Mouse (Mus musculus): ENCODE data around the gene Cacna1f. TPM values are rescaled to one million over a fixed set of nuclear protein-coding genes. Genes with fewer than 3 reads are reported as not detected.

Cacna1f gene
- polyA plus RNA-seq, 1 experiment = 0.32 TPM

DNA sequence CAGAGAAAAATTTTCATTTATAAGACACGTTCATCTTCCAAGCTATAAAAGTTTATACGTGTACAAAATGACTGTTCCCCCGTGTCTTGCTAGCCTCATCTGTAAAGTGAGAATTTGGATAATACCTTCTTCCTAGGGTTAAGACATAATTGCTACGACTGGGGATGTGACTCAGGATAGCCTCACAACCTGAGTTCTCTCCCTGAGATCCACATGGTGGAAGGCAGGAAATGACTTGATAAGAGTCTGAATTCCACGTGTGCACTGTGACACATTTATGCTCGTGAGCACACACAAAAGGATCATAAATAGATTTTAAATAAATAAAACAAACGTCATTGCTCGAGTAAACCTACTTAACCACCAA, 1.3 kb upstream of the Cacna1f start:
- Histone ChIP-seq H3K4me1 (ENCODE audit: control insufficient read depth, insufficient read depth, low read length) (no peaks in the 10 kb centered on the region; the same call in 1 of the 2 replicates), H3K27ac (ENCODE audit: control insufficient read depth, insufficient read depth, low read depth, low read length, poor library complexity) (no peak overlapping the region), H3K4me3 (replicated peaks; ENCODE audit: control insufficient read depth, low read depth, low read length) (no peak overlapping the region)
- 14% methylated on average over 8 of the region's 8 CpGs for WGBS
- TF ChIP-seq POLR2A (IDR thresholded peaks at IDR 0.05; ENCODE audit: borderline replicate concordance, control insufficient read depth, low read depth, low read length) = no peak
- TF ChIP-seq CTCF (IDR thresholded peaks at IDR 0.05; ENCODE audit: control insufficient read depth, insufficient read depth, low read length) = no peak

- TF ChIP-seq CTCF (IDR thresholded peaks at IDR 0.05; ENCODE audit: control insufficient read depth, insufficient read depth, low read length) = no peak
- no peak for TF ChIP-seq POLR2A (IDR thresholded peaks at IDR 0.05; ENCODE audit: borderline replicate concordance, control insufficient read depth, low read depth, low read length)
- H3K27ac ChIP-seq (ENCODE audit: control insufficient read depth, insufficient read depth, low read depth, low read length, poor library complexity) = no peak overlapping the region
- no peaks in the 10 kb centered on the region for H3K4me1 ChIP-seq (ENCODE audit: control insufficient read depth, insufficient read depth, low read length)
- 25% methylated on average over 21 of the region's 21 CpGs for WGBS
- no peak overlapping the region for H3K4me3 ChIP-seq (replicated peaks; ENCODE audit: control insufficient read depth, low read depth, low read length)
These were observed 3.2 kb downstream of the Cacna1f start for GRCm38 (mm10) chrX:7610035-7610434.

- WGBS = 13% methylated on average over 26 of the region's 26 CpGs
These were observed 3.8 kb downstream of the Cacna1f start for GRCm38 (mm10) chrX:7610536-7611258.

GRCm38 (mm10) chrX:7617889-7618551, 11.1 kb downstream of the Cacna1f start:
- TF ChIP-seq POLR2A (IDR thresholded peaks at IDR 0.05; ENCODE audit: borderline replicate concordance, control insufficient read depth, low read depth, low read length) (no peak), CTCF (IDR thresholded peaks at IDR 0.05; ENCODE audit: control insufficient read depth, insufficient read depth, low read length) (no peak)
- H3K27ac ChIP-seq (ENCODE audit: control insufficient read depth, insufficient read depth, low read depth, low read length, poor library complexity) = no peak overlapping the region
- H3K4me3 ChIP-seq (replicated peaks; ENCODE audit: control insufficient read depth, low read depth, low read length) = no peak overlapping the region
- WGBS = 53% methylated on average over 12 of the region's 12 CpGs
- no peaks in the 10 kb centered on the region for H3K4me1 ChIP-seq (ENCODE audit: control insufficient read depth, insufficient read depth, low read length)

More at GRCm38 (mm10) chrX:7610536-7611258, 3.8 kb downstream of the Cacna1f start:
- no peaks in the 10 kb centered on the region for H3K4me1 ChIP-seq (ENCODE audit: control insufficient read depth, insufficient read depth, low read length)
- no peak for TF ChIP-seq CTCF (IDR thresholded peaks at IDR 0.05; ENCODE audit: control insufficient read depth, insufficient read depth, low read length)
- H3K4me3 ChIP-seq (replicated peaks; ENCODE audit: control insufficient read depth, low read depth, low read length) = no peak overlapping the region
- H3K27ac ChIP-seq (ENCODE audit: control insufficient read depth, insufficient read depth, low read depth, low read length, poor library complexity) = no peak overlapping the region

- H3K4me1 ChIP-seq (ENCODE audit: control insufficient read depth, insufficient read depth, low read length) = no peaks in the 10 kb centered on the region
- no peak overlapping the region for H3K4me3 ChIP-seq (replicated peaks; ENCODE audit: control insufficient read depth, low read depth, low read length)
- no peak for TF ChIP-seq POLR2A (IDR thresholded peaks at IDR 0.05; ENCODE audit: borderline replicate concordance, control insufficient read depth, low read depth, low read length)
- no peak for TF ChIP-seq CTCF (IDR thresholded peaks at IDR 0.05; ENCODE audit: control insufficient read depth, insufficient read depth, low read length)
- 53% methylated on average over 6 of the region's 6 CpGs for WGBS
- H3K27ac ChIP-seq (ENCODE audit: control insufficient read depth, insufficient read depth, low read depth, low read length, poor library complexity) = no peak overlapping the region
These were observed 25.7 kb downstream of the Cacna1f start for GRCm38 (mm10) chrX:7632560-7632959.

GRCm38 (mm10) chrX:7635101-7635500, 28.2 kb downstream of the Cacna1f start:
- 53% methylated on average over 3 of the region's 3 CpGs for WGBS
- TF ChIP-seq POLR2A (IDR thresholded peaks at IDR 0.05; ENCODE audit: borderline replicate concordance, control insufficient read depth, low read depth, low read length) = no peak
- TF ChIP-seq CTCF (IDR thresholded peaks at IDR 0.05; ENCODE audit: control insufficient read depth, insufficient read depth, low read length) = no peak

GRCm38 (mm10) chrX:7638401-7639091, 31.7 kb downstream of the Cacna1f start, which contains the start of gene Syp:
TSS of gene Syp (plus strand) at chrX:7638471.
- H3K27ac ChIP-seq (ENCODE audit: control insufficient read depth, insufficient read depth, low read depth, low read length, poor library complexity) = no peak within 1 kb of the TSS
- H3K4me3 ChIP-seq (replicated peaks; ENCODE audit: control insufficient read depth, low read depth, low read length) = no peak within 1 kb of the TSS
- no peaks in the 10 kb centered on the region for H3K4me1 ChIP-seq (ENCODE audit: control insufficient read depth, insufficient read depth, low read length)
- no peak for TF ChIP-seq CTCF (IDR thresholded peaks at IDR 0.05; ENCODE audit: control insufficient read depth, insufficient read depth, low read length)
- TF ChIP-seq POLR2A (IDR thresholded peaks at IDR 0.05; ENCODE audit: borderline replicate concordance, control insufficient read depth, low read depth, low read length) = no peak
- WGBS = 13% methylated on average over 34 of the region's 42 CpGs

More at GRCm38 (mm10) chrX:7635101-7635500, 28.2 kb downstream of the Cacna1f start:
- Histone ChIP-seq H3K27ac (ENCODE audit: control insufficient read depth, insufficient read depth, low read depth, low read length, poor library complexity) (no peak overlapping the region), H3K4me3 (replicated peaks; ENCODE audit: control insufficient read depth, low read depth, low read length) (no peak overlapping the region), H3K4me1 (ENCODE audit: control insufficient read depth, insufficient read depth, low read length) (no peaks in the 10 kb centered on the region)

All from bone marrow, adult 2 months (tissue).